Mouse (Mus musculus) megakaryocyte, embryonic 14.5 days (primary cell): ENCODE measurements around the gene Cspg5.

Experiments used
- FLI1 ChIP-seq: IDR thresholded peaks from 2 replicates; pipeline ENCODE4 v1.6.1; 2012; ENCODE audit warnings: low read length, inconsistent platforms, mixed read lengths
- GATA1 ChIP-seq: IDR thresholded peaks from 3 replicates; pipeline ENCODE4 v1.6.1; 2012; ENCODE audit warnings: mixed read lengths, low read length, inconsistent platforms, borderline replicate concordance

- TF ChIP-seq GATA1 (no peak), FLI1 (no peak)
These were observed 43.8 kb downstream of the Cspg5 start for GRCm38 (mm10) chr9:110287321-110287924.
